In the genomic region with DNA sequence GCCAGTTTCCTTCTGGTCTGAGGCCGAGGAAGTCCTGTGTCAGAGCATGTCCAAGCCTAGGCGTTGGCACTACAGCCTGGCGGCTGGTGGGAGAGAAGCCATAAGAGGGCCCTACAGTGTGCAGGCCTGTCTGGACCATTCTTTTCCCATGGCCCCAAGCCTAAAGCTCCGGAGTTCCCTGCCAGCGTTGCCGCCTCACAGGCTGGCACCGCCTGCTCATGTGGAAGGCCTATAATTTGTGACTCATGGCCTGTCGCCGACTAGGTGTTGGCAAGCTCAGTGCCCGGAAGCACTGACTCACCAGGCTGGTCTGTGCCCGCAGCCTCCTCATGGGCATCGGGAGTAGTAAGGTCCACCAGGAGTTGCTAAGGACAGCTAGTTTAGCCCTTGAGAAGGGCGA, we compare ENCODE assay signal across 8 mouse cellular contexts. TPM values are rescaled to one million over a fixed set of nuclear protein-coding genes. Genes with fewer than 3 reads are reported as not detected.
DNase-seq lines count a peak whose midpoint lies in the region; ATAC-seq and TF ChIP-seq lines count a peak whose summit lies in the region.

No protein-coding gene starts in this region.

- H3K9ac ChIP-seq in forebrain, embryonic 13.5 days: no peak overlapping the region
- H3K9ac ChIP-seq in forebrain, embryonic 11.5 days (ENCODE audit: low read length): no peak overlapping the region
- H3K9ac ChIP-seq in lung, postnatal 0 days (replicated peaks; ENCODE audit: low read depth): no peak overlapping the region

- no peak overlapping the region for H3K4me2 ChIP-seq in forebrain, embryonic 13.5 days
- H3K4me2 ChIP-seq in forebrain, embryonic 11.5 days (ENCODE audit: low read depth, low read length, severe bottlenecking): no peak overlapping the region
- H3K4me2 ChIP-seq in lung, postnatal 0 days (replicated peaks; ENCODE audit: low read depth, low read length): no peak overlapping the region

- TF ChIP-seq EP300 in lung, postnatal 0 days (IDR thresholded peaks at IDR 0.05): no peak

- DNase-seq in forebrain, embryonic 11.5 days (ENCODE audit: low spot score): no peak
- peak; percentile 95 for DNase-seq in 416B (ENCODE audit: low read depth)
- peak; percentile 93 for DNase-seq in cerebellum, adult 9-11 months
- peak; percentile 22 to 35 for DNase-seq in heart, postnatal 14 days
- DNase-seq in left cerebral cortex, postnatal 36 days (ENCODE audit: low spot score in 2 of 2): peak; percentile 27 to 61
- DNase-seq in testis, postnatal 14 days (ENCODE audit: low spot score): no peak
- no peak for DNase-seq in lung, postnatal 0 days (ENCODE audit: low spot score)

- peaks cover 15% of the 10 kb centered on the region for H3K4me1 ChIP-seq in forebrain, embryonic 13.5 days
- no peaks in the 10 kb centered on the region; the same call in 1 of the 2 replicates for H3K4me1 ChIP-seq in forebrain, embryonic 11.5 days (replicated peaks; ENCODE audit: control insufficient read depth, insufficient read depth, low read length)
- H3K4me1 ChIP-seq in lung, postnatal 0 days (ENCODE audit: insufficient read depth, low read depth, low read length): peaks cover 3% of the 10 kb centered on the region; the same call in 1 of the 2 replicates

- H3K4me3 ChIP-seq in forebrain, embryonic 13.5 days: no peak overlapping the region
- H3K4me3 ChIP-seq in forebrain, embryonic 11.5 days (ENCODE audit: low read depth, low read length): no peak overlapping the region
- no peak overlapping the region for H3K4me3 ChIP-seq in lung, postnatal 0 days (ENCODE audit: low read depth, low read length)

- TF ChIP-seq CTCF in lung, postnatal 0 days (IDR thresholded peaks at IDR 0.05): no peak

- no peaks in the 10 kb centered on the region for H3K36me3 ChIP-seq in forebrain, embryonic 13.5 days (ENCODE audit: poor library complexity, severe bottlenecking)
- H3K36me3 ChIP-seq in forebrain, embryonic 11.5 days (ENCODE audit: control insufficient read depth, insufficient read depth, low read length): no peaks in the 10 kb centered on the region
- H3K36me3 ChIP-seq in lung, postnatal 0 days (ENCODE audit: insufficient read depth, low read length): no peaks in the 10 kb centered on the region

- peak overlapping the region; percentile 63 for H3K27ac ChIP-seq in forebrain, embryonic 13.5 days
- H3K27ac ChIP-seq in forebrain, embryonic 11.5 days (ENCODE audit: low read depth, low read length): no peak overlapping the region
- no peak overlapping the region for H3K27ac ChIP-seq in lung, postnatal 0 days (ENCODE audit: low read length)

- H3K27me3 ChIP-seq in forebrain, embryonic 13.5 days: no peaks in the 10 kb centered on the region
- no peaks in the 10 kb centered on the region for H3K27me3 ChIP-seq in forebrain, embryonic 11.5 days (ENCODE audit: control insufficient read depth, insufficient read depth, low read length)
- H3K27me3 ChIP-seq in lung, postnatal 0 days (replicated peaks; ENCODE audit: insufficient read depth, low read length): no peaks in the 10 kb centered on the region

- no peaks in the 10 kb centered on the region for H3K9me3 ChIP-seq in forebrain, embryonic 13.5 days (replicated peaks)
- H3K9me3 ChIP-seq in forebrain, embryonic 11.5 days (ENCODE audit: control insufficient read depth, low read length): no peaks in the 10 kb centered on the region
- no peaks in the 10 kb centered on the region for H3K9me3 ChIP-seq in lung, postnatal 0 days (ENCODE audit: low read length)

- 83% methylated on average over 13 of the region's 13 CpGs for WGBS in forebrain, embryonic 13.5 days
- 94% methylated on average over 13 of the region's 13 CpGs for WGBS in forebrain, embryonic 11.5 days
- 84% methylated on average over 13 of the region's 13 CpGs for WGBS in lung, postnatal 0 days

- peak; percentile 77; the same call in 1 of the 2 replicates for ATAC-seq in forebrain, embryonic 13.5 days
- ATAC-seq in forebrain, embryonic 11.5 days (replicated peaks; ENCODE audit: low FRiP score): no peak
- ATAC-seq in lung, postnatal 0 days: no peak

- intact Hi-C loops in heart, postnatal 14 days (cut with DNase I): no loop called here
- intact Hi-C loops in left cerebral cortex, postnatal 36 days (cut with DNase I): loop anchor here (10.0 kb wide), 1 partner anchor 199 kb away; no protein-coding TSS in a partner anchor

RNA-seq across cellular contexts. Expression of a gene that starts 27.0 kb away (rescaled TPM):
- 233 and 254 TPM in 2 replicates for polyA plus RNA-seq in forebrain, embryonic 13.5 days (2015; fragmentation: Nextera tagmentation; extraction: Ambion mirVana)
- polyA plus RNA-seq in forebrain, embryonic 11.5 days (2014; fragmentation: Nextera tagmentation; extraction: Ambion mirVana): 198 and 207 TPM in 2 replicates
- 100 to 1,000 TPM; 926 to 937 TPM for total RNA-seq in heart, postnatal 14 days (2021)
- 100 to 1,000 TPM; 542 to 579 TPM for total RNA-seq in left cerebral cortex, postnatal 36 days (2021)
- polyA plus RNA-seq in lung, postnatal 0 days (2015; fragmentation: Nextera tagmentation; extraction: Ambion mirVana): 127 and 140 TPM in 2 replicates

RNA-seq across cellular contexts. Expression of a gene that starts 50.8 kb away (rescaled TPM):
- 2.2 and 2.3 TPM in 2 replicates for polyA plus RNA-seq in forebrain, embryonic 13.5 days (2015; fragmentation: Nextera tagmentation; extraction: Ambion mirVana)
- polyA plus RNA-seq in forebrain, embryonic 11.5 days (2014; fragmentation: Nextera tagmentation; extraction: Ambion mirVana): 9.5 and 9.6 TPM in 2 replicates
- total RNA-seq in heart, postnatal 14 days (2021): 10 to 100 TPM in 1 of 2 experiments, 1 to 10 TPM in 1; 3.2 to 45.5 TPM
- 1 to 10 TPM; 3.3 to 6.3 TPM for total RNA-seq in left cerebral cortex, postnatal 36 days (2021)
- polyA plus RNA-seq in lung, postnatal 0 days (2015; fragmentation: Nextera tagmentation; extraction: Ambion mirVana): 14.7 and 14.8 TPM in 2 replicates

Comparison
In these comparisons a context has a peak if more than half of its experiments do, and no peak if none do; other contexts are left out.
1. DNase-seq: peak in 416B (single experiment), cerebellum, adult 9-11 months (single experiment), heart, postnatal 14 days (2 of 2) and left cerebral cortex, postnatal 36 days (2 of 2); none in forebrain, embryonic 11.5 days (single experiment), testis, postnatal 14 days (single experiment) and lung, postnatal 0 days (single experiment).